Mouse (Mus musculus): ENCODE data around the gene Peli2. TPM values are rescaled to one million over a fixed set of nuclear protein-coding genes. Genes with fewer than 3 reads are reported as not detected.

Gene Peli2
- polyA plus RNA-seq, 1 experiment = 9.0 TPM

DNA sequence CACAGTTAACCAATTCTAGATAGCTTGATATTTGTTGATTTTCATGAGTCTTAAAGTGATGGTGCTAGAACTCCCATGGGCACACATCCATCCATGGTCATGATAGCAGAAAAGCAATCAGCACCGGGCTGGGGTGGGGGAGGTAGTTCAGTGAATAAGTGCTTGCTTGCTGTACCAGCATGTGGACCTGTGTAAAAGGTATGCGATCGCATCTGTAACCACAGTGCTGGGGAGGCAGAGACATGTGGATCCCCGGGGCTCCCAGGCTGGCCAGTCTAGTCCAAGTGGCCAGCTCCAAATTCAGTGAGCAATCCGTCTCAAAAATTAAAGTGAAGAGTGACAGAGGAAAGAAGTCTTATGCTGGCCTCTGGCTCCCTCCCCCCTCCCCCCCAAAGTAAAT is 3.4 kb downstream of the Peli2 start:
- no peak overlapping the region for H3K27ac ChIP-seq (ENCODE audit: insufficient read depth, low read length)
- TF ChIP-seq POLR2A (IDR thresholded peaks at IDR 0.05; ENCODE audit: low read depth, low read length) (no peak), CTCF (IDR thresholded peaks at IDR 0.05; ENCODE audit: borderline replicate concordance, insufficient read depth, low read length) (no peak)
- no peaks in the 10 kb centered on the region for H3K4me1 ChIP-seq (ENCODE audit: control insufficient read depth, insufficient read depth, low read length)
- no peak overlapping the region for H3K4me3 ChIP-seq (ENCODE audit: insufficient read depth, low read length)

DNA sequence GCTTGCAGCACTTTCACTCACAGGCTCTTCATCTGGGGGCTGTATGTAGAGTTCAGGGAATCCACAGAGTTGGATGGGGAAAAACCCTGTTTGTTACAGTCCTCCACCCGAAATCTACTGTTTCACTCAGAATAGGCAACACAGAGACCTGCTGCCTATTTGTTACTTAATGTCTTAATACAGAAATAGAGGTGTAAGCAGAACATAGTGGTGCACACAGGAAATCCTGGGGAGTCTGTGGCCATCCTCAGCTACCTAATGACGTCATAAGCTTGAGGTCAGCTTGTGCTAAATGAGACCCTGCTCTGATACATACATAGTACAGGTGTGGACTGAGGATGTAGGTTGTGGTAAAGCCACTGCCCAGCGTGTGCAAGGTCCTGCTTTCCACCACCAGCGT is 4.2 kb downstream of the Peli2 start:
- Histone ChIP-seq H3K27ac (ENCODE audit: insufficient read depth, low read length) (no peak overlapping the region), H3K4me3 (ENCODE audit: insufficient read depth, low read length) (no peak overlapping the region), H3K4me1 (ENCODE audit: control insufficient read depth, insufficient read depth, low read length) (no peaks in the 10 kb centered on the region)
- no peak for TF ChIP-seq CTCF (IDR thresholded peaks at IDR 0.05; ENCODE audit: borderline replicate concordance, insufficient read depth, low read length)
- TF ChIP-seq POLR2A (IDR thresholded peaks at IDR 0.05; ENCODE audit: low read depth, low read length) = no peak

DNA sequence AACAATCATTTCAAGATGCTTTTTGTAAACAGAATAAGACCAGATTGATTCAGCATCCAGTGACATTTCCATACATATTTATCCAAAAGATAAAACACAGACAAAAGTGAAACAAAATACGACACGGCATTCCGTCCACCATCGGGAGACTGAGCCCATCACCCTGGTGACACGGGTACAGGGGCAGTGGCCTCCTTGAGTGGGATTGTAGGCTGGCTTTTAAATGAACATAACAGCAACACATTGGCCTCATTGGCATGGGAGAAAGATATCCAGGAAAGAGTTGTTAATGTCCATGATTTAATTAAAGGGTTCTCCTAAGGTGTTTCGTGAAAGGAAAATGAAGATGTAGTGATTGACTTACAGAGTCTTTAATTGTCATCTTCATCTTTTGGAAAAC is 5.3 kb downstream of the Peli2 start:
- Histone ChIP-seq H3K4me1 (ENCODE audit: control insufficient read depth, insufficient read depth, low read length) (no peaks in the 10 kb centered on the region), H3K4me3 (ENCODE audit: insufficient read depth, low read length) (no peak overlapping the region), H3K27ac (ENCODE audit: insufficient read depth, low read length) (no peak overlapping the region)
- TF ChIP-seq POLR2A (IDR thresholded peaks at IDR 0.05; ENCODE audit: low read depth, low read length) (no peak), CTCF (IDR thresholded peaks at IDR 0.05; ENCODE audit: borderline replicate concordance, insufficient read depth, low read length) (no peak)

DNA sequence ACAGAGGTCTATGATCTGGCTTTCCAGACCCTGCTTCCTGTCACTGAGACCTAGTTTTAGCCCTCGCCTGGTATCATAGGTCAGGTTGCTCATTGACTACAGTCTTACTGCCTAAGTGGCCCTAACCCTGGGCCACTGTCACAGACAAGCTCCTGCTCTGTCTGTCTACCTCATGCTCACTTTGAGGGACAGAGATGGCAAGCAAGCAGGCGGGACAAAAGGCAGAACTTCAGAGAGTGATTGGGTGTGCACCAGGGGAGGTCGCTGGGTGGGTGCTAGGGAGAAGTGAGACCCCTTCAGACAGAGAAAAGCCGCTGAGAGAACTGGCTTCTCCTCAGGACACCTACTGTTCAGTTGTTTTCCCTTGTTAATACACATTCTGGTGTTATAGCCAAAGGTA is 6.3 kb downstream of the Peli2 start:
- Histone ChIP-seq H3K4me1 (ENCODE audit: control insufficient read depth, insufficient read depth, low read length) (no peaks in the 10 kb centered on the region), H3K4me3 (ENCODE audit: insufficient read depth, low read length) (no peak overlapping the region), H3K27ac (ENCODE audit: insufficient read depth, low read length) (no peak overlapping the region)
- no peak for TF ChIP-seq CTCF (IDR thresholded peaks at IDR 0.05; ENCODE audit: borderline replicate concordance, insufficient read depth, low read length)
- no peak for TF ChIP-seq POLR2A (IDR thresholded peaks at IDR 0.05; ENCODE audit: low read depth, low read length)

DNA sequence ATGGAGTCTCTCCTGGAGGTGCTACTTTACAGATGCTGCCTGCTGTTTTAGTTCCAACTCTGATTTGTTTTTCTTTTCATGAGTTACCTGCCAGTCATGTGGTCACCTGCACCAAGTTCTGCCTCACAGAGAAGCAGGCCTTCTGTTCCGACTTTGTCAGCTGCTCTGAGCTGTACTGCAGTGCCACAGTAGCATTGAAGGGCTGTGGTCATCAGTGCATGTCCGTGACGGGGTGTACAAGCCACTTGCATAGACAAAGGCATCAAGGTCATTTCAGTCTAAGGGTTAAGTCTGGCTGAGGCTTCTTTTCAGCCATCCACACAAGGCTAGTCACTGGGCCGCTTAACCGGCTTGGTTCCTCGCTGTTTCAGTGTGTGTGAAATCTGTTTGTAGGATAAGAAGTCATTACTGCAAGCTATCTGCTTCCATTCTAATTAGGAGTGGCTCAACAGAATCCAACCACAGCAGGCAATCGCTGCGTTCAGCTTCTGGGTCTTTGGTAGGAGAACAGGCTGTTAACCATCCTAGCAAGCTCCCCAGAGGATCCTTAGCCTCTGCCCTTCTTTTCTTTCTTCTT is 7.1 kb downstream of the Peli2 start:
- TF ChIP-seq CTCF (IDR thresholded peaks at IDR 0.05; ENCODE audit: borderline replicate concordance, insufficient read depth, low read length) = no peak
- TF ChIP-seq POLR2A (IDR thresholded peaks at IDR 0.05; ENCODE audit: low read depth, low read length) = no peak
- Histone ChIP-seq H3K27ac (ENCODE audit: insufficient read depth, low read length) (no peak overlapping the region), H3K4me1 (ENCODE audit: control insufficient read depth, insufficient read depth, low read length) (0 out of 2 replicates have a peak, but pooled peaks cover 2% of the 10 kb centered on the region), H3K4me3 (ENCODE audit: insufficient read depth, low read length) (no peak overlapping the region)

DNA sequence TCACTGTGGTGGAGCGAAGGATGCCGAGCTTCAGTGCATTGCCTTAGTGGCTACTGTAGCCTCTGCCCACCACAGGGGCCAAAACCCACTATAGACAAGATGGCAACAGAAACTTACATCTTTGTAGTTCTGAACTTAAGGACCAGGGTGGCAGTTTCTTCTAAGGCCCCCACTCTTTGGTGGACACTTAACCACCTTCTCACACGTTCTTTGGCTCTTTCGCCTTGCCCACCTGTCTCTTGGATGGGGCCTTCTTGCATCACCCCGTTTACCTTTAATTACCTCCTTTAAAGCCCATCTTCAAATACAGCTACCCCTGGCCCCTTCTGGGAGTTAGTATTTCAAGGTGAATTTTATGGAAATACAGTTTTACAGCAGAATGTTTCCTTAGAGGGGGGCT is 8.1 kb downstream of the Peli2 start:
- Histone ChIP-seq H3K27ac (ENCODE audit: insufficient read depth, low read length) (no peak overlapping the region), H3K4me3 (ENCODE audit: insufficient read depth, low read length) (no peak overlapping the region), H3K4me1 (ENCODE audit: control insufficient read depth, insufficient read depth, low read length) (peaks cover 4% of the 10 kb centered on the region)
- TF ChIP-seq CTCF (IDR thresholded peaks at IDR 0.05; ENCODE audit: borderline replicate concordance, insufficient read depth, low read length) = no peak
- no peak for TF ChIP-seq POLR2A (IDR thresholded peaks at IDR 0.05; ENCODE audit: low read depth, low read length)

DNA sequence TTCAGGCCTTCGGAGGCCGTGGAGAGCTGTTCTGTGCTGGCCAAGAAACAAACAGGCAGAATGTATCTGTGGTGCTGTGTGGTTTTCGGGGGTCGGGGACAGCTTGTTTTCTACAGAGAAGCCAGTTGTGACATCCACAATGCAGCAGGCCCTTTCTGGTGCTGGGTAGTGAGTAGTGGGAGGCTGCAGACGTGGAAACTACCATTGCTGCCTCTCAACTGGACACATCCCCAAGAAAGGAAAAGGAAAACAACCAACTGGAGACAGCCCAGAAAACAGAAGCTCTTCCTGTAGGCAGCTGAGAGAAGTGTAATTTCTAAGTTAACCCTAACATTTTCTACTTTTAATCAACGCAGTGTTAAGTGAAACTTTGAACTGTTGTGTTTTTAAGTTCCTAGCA is 9.4 kb downstream of the Peli2 start:
- Histone ChIP-seq H3K27ac (ENCODE audit: insufficient read depth, low read length) (no peak overlapping the region), H3K4me3 (ENCODE audit: insufficient read depth, low read length) (no peak overlapping the region), H3K4me1 (ENCODE audit: control insufficient read depth, insufficient read depth, low read length) (peaks cover 9% of the 10 kb centered on the region)
- TF ChIP-seq CTCF (IDR thresholded peaks at IDR 0.05; ENCODE audit: borderline replicate concordance, insufficient read depth, low read length) (no peak), POLR2A (IDR thresholded peaks at IDR 0.05; ENCODE audit: low read depth, low read length) (no peak)

DNA sequence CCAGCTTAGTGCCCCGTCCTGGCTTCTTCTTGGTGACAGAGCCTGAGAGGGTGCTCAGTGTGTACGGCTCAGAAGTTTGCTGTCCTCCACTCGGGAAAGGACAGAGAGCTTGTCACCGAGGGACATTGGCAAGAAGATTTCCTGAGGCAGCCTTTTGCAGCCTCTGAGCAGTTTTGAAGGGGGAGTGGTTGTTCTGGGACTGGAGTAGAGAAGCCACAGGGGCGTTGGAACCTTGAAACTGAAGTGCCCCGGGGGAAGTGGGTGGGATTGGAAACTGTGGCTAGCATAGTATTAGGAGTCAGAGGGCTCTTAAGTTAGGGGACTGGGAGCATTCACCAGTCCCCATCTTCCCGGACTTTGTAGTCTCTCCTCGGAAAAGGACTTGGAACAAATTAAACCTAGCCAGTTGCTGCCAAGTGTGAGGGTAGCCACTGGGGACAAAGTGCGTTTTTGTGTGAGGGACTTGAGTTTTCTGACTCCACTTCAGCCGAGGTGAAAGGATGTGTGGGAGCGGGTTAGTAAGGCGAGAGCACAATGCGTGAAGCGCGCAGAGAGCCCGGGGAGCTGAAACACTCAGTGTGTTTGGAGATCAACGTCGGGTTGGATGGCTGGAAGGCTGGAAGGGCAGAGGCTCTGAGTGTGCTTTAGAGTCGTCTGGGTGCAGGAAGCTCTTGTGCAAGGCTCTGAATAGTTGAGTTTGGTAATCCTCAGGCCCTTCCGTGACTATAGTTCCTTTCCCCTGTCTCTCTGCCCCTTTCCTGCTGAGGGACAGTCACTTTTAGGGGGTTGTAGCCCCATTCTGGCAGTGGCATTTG is 10.3 kb downstream of the Peli2 start:
- TF ChIP-seq POLR2A (IDR thresholded peaks at IDR 0.05; ENCODE audit: low read depth, low read length) (no peak), CTCF (IDR thresholded peaks at IDR 0.05; ENCODE audit: borderline replicate concordance, insufficient read depth, low read length) (no peak)
- H3K4me3 ChIP-seq (ENCODE audit: insufficient read depth, low read length) = no peak overlapping the region
- H3K27ac ChIP-seq (ENCODE audit: insufficient read depth, low read length) = no peak overlapping the region
- H3K4me1 ChIP-seq (ENCODE audit: control insufficient read depth, insufficient read depth, low read length) = peaks cover 9% of the 10 kb centered on the region

DNA sequence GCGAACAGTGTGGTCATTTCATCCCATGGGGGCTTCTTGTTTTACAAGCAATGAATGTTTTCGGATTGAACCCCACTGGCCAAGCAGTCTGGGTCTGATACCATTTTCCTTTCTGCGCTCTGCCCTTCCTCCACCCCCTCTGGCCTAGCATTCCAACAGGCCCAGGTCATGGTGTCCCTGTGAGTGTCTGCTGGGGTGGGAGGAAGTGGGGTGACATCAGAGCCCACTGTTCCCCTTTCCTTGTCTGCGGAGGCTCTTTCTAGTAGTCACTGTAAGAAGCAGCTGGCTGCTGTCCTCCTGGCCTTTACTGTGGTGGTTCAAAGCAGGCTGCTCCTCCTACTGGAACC is 10.9 kb downstream of the Peli2 start:
- TF ChIP-seq CTCF (IDR thresholded peaks at IDR 0.05; ENCODE audit: borderline replicate concordance, insufficient read depth, low read length) = no peak
- TF ChIP-seq POLR2A (IDR thresholded peaks at IDR 0.05; ENCODE audit: low read depth, low read length) = no peak
- peaks cover 9% of the 10 kb centered on the region for H3K4me1 ChIP-seq (ENCODE audit: control insufficient read depth, insufficient read depth, low read length)
- H3K27ac ChIP-seq (ENCODE audit: insufficient read depth, low read length) = no peak overlapping the region
- no peak overlapping the region for H3K4me3 ChIP-seq (ENCODE audit: insufficient read depth, low read length)

DNA sequence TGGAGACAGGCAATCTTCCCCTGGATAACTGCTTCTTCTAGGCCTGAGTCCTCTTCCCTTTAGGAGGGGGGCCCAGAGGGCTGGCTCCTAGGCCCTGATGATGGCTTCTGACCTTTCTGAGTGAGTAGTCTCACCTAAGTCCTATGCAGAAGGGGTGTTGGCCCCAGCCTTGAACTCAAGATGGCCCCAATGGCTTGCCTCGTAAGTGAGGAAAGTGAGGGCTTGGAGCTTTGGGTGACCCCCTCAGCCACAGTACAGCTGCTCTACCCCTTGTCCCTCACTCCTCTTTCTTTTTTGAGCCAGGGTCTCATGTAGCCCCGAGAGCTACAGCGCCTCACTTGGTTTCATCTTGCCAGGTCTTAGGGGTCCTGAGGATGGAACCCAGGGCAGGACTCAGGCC is 11.6 kb downstream of the Peli2 start:
- peaks cover 9% of the 10 kb centered on the region for H3K4me1 ChIP-seq (ENCODE audit: control insufficient read depth, insufficient read depth, low read length)
- H3K27ac ChIP-seq (ENCODE audit: insufficient read depth, low read length) = no peak overlapping the region
- H3K4me3 ChIP-seq (ENCODE audit: insufficient read depth, low read length) = no peak overlapping the region
- no peak for TF ChIP-seq CTCF (IDR thresholded peaks at IDR 0.05; ENCODE audit: borderline replicate concordance, insufficient read depth, low read length)
- TF ChIP-seq POLR2A (IDR thresholded peaks at IDR 0.05; ENCODE audit: low read depth, low read length) = no peak
